Mouse (Mus musculus) fibroblast of lung, adult 2 months (primary cell): ENCODE results near the gene Defb25.
"Not testable (repeated sequence)": the region's sequence is repeated elsewhere in the genome, so short reads cannot be mapped to it uniquely, and the experiment has no call there.

Experiments
- DNase-seq: peaks from one replicate; pipeline ENCODE4 v3.0.0-alpha.2; 2011; ENCODE audit warnings: low read depth

Defb25 gene

DNA sequence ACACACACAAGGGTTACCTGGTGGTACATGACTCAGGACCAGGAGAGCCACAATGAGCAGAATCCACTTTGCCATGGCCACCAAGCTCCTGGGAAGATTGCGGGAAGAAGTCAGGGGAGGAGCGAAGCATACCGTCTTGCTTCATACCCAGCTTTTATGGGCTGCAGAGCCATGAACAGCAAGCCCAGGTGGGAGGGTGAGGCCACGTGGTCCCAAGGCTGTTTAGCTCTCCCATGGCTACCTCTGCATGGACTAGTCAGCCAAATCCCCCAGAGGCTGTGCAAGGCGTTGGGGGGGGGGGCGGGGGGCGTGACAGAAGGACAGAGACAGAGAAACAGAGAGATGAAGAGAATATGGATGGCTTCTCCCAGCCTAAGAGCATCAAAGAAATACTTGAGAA lies at the start of gene Defb25:
Gene Defb25 (minus strand): TSS at position 101 of the 400 bp plus-strand sequence.
- no peak for DNase-seq

DNA sequence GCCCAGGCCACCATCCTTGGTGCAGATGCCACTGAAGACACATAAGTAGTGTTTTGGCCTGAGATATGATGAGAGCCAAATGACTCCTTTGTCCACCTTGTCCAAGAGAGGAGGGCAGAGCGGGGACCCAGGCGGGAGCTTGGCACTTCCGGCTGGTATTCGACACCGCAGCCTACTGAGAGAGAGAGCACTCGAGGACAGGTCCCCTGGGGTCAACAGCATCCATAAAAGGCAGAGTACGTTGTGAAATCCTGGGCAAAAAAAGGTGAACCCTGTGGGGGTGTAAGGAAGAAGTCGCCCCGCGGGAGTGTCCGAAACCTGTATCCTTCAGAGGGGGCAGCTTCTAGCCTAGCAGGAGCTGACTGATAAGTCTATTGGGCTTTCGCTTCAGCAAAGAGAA lies 49.3 kb upstream of the Defb25 start:
- no peak for DNase-seq

DNA sequence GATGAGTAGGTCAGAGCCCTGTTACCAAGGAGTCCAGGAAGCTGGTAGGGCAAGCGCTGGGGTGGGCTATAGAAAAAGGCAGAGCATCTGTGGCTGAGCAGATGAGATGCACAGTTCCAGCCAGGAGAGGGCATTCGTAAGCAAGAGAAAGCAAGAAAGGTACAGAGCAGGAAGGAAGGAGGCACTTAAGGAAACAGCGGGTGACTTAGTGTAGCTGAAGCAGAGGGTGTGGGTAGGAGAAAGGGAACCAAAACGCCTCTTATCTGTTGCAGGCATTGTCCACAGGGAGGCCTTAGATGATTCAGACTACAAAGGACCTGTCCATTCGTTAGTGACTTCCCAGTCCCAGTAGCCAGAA lies 48.8 kb upstream of the Defb25 start:
- no peak for DNase-seq

DNA sequence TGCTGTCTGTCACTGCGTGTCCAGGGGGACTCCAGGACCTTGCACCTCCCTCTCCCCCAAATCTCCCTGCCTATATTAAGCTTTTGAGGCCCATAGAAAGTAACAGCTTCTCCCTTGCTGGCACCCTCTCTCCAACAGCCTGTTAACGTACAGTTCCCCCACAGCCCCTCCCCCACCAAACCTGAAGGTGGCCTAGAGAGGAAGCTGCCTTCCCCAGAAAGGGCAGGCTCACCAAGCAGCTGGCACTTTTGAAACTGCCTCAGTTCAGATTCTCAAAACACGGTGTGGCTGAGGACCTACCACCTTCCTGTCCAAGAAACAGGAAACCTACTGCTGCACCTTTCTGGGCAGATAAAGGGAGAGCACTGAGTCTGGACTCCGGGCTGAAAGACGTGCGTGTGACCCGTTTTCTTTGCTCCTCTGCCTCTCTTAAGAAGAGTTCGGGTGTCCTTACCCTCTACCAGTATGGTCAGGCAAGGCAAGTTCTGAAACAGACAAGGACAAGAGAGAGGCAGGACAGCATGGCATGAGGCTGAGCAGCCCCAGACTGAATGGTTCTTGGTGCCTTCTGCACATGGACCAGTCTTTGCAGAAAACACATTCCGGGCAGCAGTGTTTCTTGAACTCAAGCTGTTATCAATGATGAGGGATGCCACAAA lies 48.3 kb upstream of the Defb25 start:
- no peak for DNase-seq

DNA sequence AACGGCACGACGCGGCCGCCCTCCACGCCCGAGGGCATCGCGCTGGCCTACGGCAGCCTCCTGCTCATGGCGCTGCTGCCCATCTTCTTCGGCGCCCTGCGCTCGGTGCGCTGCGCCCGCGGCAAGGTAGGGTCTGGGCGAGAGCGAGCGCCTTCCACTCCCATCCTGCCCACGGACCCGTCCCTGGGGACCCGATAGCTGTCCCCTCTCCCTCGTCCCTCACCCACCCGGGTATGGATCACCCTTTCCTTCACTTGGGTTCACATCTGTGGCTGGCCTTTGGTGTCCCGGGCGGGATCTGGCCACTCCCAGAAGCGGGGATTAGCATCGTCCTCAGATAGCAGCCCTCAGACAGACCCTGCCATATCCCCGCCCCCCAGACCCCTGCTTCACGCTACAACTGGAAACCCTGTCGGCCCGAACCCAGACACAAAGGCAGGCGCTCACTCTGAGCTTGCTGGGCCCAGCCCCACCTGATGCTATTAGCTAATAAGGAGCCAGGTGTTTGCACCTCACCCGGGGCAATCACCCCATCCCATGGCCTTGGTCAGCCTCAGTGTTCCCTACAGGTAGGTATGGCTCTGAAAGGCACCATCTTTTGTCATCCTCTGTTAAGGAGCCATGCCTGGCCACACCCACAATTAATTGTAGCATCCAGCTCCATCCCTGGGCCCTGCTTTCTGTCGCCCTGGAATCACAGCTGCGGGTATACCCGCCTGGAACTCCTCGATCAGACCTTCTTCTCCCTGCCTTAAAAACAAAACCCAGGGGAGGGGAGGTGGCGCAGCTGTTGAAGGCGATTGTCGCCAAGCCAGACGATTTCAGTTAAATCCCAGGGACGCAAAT lies 47.0 kb upstream of the Defb25 start:
- no peak for DNase-seq

DNA sequence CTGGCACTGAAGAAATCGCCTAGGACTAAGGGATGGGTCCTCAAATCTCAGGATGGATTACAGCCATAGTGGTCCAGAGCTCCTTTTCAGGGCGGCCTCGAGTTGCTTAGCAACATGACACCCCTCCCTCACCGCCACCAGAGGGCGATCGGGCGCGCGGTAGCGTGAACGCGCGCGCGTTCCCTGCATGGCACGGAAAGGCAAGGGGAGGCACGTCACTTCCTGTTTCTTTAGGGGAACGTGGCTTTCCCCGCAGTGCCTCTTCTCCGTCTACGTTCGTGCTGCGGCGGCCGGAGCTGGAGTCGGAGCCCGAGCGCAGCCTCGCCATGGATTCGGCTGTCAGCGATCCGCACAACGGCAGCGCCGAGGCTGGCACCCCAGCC lies 46.4 kb upstream of the Defb25 start, which contains the start of gene H13:
Gene H13 (plus strand): TSS at position 206 of the 383 bp plus-strand sequence.
- no peak for DNase-seq

DNA sequence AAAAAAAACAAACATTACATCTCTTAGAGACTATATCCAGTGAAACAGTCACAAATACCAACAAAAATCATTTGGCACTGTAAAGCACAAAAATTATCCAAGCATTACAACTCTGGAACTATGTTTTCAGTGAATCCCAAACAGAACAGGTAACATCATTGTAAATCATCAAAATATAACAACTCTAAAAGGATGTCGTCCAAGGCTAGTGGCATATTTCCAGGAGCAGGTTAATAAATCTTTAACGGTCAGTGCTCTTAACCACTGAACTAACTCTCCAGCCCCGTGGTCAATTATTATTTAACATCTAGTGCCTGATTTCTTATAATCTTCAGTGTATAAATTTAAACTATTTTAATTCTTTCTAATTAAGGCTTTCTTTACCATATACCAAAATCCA lies 43.3 kb upstream of the Defb25 start:
- DNase-seq = not testable (repeated sequence)

DNA sequence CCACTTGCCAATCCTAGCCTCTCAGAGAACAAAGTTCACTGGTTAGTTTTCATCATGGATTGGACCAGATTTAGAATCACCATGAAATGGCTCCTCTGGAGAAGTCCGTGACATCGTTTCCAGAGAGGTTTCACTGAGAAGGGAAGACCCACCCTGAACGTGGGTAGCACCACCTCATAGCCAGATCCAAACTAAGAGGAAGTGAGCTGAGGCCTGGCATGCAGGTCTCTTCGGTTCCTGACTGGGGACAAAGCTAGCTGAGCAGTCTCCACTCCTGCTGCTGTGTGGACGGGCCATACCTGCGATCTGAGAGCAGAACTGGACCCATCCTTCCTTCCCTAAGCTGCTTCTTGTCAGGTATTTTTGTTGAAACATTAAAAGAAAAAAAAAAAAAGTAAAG lies 38.3 kb upstream of the Defb25 start:
- DNase-seq = no peak

DNA sequence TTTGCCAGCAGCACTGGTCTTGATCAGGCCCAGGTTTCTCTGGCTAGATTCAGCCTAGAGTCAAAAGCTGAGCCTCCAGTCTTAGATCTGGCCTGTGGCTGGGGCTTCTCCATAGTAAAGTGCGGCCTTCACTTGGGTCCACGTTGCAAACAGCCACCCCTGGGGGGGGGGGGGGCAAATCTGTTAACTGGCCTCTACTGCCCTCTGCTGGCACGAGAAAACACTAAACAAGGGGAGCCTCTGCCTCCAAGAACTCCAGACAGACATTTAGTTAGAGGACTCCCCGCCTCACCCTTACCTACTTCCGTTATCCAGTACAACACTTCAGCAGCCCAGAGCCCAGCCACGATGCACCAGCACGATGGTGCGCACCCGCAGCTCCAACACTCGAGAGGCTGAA lies 34.5 kb upstream of the Defb25 start:
- no peak for DNase-seq

DNA sequence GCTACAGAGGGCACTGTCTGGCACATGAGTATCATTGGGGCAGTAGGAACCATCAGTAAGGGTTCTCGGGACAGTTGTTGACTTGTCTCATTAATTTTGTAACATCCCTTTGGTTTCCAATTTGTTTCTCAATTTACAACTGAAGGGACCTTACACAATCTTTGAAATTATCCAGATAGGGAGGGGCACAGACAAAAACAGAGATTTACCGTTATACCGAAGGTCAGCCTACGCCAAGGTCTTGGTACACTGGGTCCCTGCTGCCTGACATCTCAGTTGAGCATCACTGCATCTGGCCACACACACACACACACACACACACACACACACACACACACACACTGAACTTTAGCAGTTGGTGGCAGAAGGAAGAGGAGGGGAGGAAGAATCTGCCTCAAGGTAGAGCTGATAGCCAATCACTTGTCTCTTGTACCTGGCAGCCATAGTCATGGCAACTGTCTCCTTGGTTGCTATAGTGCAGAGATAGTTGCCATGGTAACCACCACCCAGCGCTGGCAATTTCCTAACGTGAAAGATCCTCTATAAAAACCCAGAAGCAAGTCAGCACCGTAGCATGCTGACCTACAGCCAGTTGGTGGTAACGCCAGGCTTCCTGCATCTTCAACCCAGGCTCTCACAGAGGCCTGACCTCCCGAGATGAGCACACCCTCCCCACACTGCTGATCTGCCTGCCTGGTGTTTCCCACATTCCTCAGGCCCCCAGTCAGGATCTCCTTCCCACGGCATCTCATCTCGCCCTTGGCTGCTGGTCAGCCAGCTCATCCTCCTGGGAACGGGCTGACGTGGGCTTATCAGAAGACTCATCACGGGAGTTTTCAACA lies 31.2 kb upstream of the Defb25 start:
- DNase-seq = no peak

DNA sequence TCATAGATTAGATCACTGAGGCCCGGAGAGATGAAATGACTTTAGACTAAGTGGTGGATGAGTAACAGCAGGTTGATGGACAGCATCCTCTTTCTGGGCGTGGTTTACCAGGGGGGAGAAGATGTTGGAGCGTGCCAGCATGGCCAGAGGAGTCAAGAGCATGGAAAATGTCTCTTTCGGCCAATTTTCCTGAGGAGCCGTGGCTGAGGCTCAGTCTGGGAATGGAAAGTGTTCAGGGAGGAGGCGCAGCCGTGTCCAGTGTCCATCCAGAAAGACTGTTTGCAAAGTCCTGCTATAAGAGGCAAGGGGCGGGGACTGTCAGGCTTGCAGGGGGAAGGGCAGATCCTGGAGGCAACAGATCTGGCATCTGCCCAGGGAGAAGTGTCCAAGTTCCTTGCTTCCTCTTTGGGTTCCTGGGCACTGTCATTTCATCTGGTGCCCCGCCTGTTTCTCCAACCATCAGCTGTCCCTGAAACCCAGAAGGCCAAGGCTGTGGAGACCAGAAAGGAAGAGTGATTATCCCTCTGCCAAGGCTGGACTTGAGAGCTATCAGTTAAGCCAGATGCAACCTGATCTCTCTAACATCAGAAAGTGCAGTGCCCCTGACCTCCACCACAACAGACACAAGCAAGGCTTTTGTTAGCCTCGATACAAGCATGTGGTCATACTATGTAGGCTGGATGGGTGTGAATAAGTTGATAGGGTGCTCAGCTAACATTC lies 30.2 kb upstream of the Defb25 start:
- DNase-seq = peak; percentile 67

DNA sequence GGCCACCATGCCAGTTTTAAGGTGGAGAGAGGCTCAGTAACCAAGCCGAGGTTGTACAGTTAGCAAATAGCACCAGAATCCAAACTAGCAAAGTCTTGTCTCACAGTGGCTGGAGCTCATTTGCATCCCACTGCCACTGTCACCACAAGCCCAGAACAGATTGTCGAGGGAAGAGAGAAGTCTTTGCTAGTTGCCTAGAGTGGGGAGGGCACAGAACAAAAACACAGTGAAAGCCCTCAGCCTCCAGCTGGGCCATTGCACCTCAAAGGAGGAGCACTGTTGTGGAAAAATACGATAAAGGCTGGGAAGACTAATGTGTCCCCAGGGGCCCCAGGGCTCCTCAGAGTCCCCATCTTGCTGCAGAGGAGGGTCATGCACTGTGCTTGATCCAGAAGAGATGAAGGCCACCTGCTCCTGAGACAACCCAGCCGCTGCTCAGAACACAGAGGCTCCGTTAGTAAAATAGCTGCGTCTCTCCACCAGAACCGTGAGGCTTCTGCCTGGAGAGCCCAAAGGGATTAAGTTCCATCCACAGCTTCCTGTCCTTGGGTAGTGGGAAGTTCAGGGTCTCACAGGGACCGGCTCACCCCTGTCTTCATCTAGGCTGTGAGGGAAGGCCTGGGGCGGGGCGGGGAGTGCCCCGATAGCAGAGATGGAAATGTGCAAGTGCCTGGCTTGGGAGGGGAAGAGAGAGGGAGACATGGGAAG lies 16.7 kb upstream of the Defb25 start:
- no peak for DNase-seq

DNA sequence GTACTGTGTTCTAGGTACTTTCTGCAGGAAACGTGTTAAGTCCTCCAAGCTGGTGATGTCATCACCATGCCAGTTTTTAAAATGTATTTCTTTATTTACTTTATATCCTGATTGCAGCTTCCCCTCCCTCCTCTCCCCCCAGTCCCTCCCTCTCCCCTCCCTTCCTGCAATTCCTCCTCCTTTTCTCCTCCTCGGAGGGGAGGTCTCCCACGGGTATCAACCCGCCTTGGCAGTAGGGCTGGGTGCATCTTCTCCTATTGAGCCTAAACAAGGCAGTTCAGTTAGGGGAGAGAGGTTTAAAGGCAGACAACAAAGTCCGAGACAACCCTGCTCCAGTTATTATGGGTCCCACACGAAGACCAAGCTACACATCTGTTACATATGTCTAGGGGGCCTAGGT lies 16.0 kb upstream of the Defb25 start:
- DNase-seq = no peak

DNA sequence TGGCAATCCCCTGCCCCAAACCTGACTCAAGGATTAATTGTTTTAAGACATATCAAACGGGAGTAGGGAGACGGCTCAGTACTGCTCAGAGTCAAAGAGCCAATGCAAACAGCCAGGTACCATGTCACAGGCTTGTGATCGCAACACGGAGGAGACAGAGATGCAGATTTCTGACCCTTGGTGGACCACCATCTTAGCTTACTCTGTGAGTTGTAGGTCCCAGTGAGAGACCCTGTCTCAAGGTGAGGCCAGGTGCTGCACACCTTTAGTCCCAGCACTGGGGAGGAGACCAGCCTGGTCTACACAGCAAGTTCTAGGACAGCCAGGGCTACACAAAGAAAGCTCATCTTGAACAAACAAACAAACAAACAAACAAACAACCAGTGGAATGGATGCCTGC lies 14.5 kb upstream of the Defb25 start:
- no peak for DNase-seq

DNA sequence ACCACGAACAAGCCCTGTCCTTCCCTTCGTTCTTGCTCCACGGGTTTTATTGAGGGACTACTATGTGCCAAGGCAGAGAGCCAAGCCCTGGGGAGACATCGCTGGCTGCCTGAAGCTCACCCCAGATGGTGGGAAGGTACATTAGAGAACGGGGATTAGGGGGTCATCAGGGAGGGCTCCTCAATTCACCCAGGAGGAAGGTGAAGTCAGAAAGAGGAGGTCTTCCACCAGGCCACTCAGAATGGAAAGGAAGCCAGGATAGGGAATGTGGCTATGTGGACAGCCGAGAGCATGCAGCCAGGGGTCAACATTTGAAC lies 14.1 kb upstream of the Defb25 start:
- no peak for DNase-seq

DNA sequence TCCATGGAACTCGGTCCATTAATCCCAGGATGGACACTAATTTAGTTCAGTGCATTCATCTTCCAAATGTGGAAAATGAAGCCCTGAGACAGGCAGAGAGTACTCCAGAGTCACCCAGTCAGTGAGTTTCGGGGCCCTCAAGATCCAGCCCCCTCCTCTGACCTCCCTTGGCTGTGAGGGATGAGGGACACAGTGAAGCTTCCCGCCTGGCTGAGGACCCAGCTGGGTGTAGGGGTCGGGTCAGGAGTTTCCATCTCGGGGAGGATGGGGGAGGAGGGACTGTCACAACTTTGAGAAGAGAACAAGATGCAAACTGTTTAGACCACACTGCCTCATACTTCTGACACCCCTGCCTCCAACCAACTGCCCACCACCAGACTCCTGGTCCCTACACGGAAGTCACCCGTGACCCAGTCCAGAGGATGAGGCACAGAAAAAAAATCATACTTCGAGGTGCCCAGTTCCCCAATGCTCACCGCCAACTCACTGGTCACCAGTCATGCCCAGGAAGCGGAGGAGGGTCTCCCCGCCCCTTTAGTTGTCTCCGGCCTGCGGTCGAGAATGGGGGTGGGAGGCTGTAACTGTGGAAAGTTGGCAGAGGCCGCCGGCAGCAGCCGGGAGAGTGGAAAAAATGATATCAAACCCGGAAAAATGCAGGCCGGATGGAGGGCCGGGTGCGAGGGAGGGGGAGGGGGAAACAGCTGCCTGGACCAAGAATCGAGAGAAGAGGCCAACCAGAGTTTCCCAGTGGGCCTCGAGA lies 13.6 kb upstream of the Defb25 start:
- DNase-seq = peak; percentile 59

DNA sequence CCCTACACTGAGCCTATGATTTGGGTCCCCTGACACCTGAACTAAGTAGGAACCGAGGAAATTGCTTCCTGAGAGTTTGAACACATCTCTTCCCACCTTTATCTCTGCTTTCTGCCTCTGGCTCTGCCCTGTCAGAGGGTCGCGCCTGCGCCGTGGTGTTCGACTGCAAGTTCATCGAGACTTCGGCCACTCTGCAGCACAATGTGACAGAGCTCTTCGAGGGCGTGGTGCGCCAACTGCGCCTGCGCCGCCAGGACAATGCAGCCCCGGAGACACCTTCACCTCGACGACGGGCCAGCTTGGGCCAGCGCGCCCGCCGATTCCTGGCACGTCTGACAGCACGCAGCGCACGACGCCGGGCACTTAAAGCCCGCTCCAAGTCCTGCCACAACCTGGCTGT lies 11.5 kb upstream of the Defb25 start:
- no peak for DNase-seq

DNA sequence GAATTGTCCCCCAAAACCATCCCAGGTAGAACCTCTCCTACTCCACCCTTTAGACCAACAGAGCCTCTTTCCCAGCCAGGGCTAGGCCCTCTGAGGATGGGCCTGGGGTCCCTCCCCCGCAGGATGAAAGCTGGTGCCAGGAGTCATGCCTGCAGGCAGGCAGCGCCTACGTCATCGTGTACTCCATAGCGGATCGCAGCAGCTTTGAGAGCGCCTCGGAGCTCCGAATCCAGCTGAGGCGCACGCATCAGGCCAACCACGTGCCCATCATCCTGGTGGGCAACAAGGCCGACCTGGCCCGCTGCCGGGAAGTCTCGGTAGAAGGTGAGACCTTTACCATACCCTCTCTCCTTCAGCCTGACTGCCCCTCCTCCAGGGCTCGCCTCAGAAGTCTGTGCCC lies 10.5 kb upstream of the Defb25 start:
- no peak for DNase-seq

DNA sequence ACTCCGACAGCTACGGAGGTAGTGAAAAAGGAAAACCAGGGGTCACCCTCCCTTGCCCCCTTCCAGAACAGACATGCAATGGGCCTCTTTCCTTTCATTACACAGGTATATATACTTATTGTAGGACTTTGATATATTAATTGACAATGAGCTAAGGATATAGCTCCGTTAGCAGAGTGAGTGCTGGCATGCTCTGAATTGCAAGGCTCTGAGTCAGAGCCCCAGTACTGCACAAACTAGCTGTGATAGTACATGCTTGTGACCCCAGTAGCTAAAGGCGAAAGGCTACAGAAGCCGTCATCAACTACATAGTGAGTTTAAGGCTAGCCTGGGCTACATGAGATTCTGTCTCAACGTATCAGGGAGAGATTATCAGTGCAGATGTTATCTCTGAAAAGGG lies 7.1 kb upstream of the Defb25 start:
- no peak for DNase-seq

DNA sequence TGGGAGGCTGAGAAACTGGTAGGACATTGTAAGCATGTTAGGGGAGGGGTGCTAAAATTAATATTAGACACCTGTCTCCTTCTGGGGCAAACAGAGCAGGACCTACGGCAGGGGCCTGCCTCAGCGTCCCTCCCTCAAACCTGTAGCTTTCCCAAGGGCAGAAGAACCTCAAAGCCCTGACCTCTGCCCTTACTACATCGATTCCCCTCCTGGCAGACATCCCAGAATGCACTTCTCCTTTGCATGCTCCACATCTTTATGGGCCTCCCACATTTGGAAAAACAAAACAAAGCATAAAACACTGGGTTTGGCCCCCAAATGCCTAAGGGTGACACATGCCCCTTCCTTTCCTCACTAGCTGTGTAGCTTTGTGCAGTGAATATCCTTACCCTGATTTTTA lies 6.4 kb upstream of the Defb25 start:
- no peak for DNase-seq

DNA sequence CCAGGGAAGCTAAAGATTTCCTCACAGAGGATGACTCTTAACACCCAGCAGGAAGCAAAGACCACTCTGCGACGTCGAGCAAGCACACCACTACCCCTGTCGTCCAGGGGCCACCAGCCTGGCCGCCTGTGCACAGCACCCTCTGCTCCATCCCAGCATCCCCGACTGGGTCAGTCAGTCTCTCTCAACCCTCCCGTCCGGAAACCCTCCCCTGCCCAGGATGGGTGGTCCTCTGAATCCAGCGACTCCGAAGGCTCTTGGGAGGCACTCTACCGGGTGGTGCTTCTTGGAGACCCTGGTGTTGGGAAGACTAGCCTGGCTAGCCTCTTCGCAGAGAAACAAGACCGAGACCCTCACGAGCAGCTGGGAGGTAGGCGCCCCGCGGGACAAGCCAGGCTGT lies 5.2 kb upstream of the Defb25 start:
- no peak for DNase-seq
